Mouse (Mus musculus) activated CD4-positive, CD25-positive, alpha-beta regulatory T cell (primary cell): ENCODE measurements around the gene Crebl2. TPM values are rescaled to one million over a fixed set of nuclear protein-coding genes. Genes with fewer than 3 reads are reported as not detected.

Experiments used
- polyA plus RNA-seq, 2 experiments: library from polyadenylated mRNA; unstranded; fragments of 100-300 nt; shearing (Covaris generic); gene quantifications; one replicate each; pipeline ENCODE4 v1.2.1; 2017

Gene Crebl2
- 10 to 100 TPM; 21.5 to 23.4 TPM for polyA plus RNA-seq

DNA sequence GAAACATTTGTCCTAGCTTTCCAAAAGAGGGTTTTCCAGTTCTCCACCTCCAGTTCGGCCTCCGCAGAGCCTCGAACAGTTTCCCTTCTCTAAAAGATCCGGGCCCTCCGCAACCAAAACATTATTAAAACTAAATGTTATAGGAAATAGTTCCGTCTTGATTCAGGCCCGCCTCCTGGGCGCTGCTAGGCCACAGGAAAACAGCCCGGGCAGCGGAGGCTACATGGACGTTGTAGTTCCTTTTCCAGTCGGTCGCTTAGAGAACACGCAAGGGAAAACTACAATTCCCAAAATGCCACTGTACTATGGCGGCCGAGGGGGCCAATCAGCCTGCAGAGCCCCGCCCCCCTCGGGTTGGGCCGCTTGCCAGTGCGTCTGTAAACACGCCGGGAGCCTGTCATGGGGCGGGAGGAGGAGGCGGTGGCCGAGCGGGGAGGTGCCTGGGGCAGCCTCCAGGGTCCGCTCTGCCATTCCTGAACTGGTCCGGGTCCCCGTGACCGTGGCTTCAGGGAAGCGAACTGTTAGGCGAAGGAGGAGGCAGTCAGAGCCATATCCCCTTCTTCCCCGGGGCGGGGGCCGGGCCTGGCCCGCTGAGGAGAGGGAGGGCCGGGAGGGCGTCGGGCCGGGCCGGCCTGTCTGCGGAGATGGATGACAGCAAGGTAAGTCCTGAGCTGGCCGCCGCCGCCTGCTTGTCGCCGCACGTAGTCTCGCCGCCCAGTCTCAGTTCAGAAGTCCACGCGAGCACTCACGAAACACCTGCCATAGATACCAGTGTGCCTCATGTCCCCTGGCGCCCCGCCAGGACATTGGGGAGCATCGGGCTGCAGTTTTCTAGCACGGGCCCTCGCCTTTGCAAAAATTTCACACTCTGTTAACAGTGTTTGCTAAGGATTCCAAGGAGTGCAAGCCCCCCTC is at the start of gene Crebl2:
Crebl2 (plus strand) TSS at position 369 of the 915 bp plus-strand sequence.

DNA sequence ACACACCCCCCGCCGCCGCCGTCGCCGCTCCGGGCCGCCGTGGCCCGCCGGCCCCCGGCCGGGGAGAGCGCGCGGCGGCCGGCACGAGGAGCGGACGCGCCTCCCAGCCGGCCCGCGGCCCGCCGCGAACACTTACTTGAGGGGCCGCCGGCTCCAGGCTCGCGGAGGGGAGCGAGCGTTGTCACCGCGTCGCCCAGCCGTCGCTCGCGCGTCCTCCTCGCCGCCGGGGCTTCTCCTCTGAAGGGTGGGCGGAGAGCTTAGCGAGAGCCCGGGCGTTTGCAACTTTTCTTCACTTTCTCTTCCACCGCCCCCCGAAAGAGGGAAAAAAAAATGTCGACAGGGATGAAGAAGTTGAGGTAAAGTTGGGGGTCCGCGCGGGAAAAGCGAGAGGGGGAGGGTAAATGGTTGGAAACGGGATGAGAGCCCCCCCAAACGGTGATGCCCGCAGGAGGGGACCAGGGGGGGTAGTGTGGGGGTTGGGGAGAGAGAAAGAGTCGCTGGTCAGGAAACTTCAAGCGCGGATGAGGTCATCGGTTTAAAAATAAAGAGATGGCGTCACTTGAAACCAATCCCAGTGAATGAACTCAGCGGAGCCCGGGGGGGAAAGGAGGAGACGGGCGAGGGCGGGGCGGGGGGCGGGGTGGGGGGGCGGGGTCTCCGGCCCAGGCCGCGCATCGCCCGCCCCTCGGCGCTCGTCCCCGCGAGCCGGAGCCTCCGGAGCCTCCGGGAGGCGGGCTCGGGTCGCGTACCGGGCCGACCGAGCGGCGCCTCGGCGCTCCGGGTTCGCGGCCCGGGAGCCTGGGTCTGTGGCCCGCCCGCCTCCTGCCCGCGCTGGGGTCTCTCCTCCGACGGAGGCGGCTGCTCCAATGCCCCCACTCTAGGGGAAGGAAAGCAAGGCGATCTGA is 37.6 kb upstream of the Crebl2 start, which contains the start of gene Dusp16:
Dusp16 (minus strand) TSS at position 485 of the 905 bp plus-strand sequence.

DNA sequence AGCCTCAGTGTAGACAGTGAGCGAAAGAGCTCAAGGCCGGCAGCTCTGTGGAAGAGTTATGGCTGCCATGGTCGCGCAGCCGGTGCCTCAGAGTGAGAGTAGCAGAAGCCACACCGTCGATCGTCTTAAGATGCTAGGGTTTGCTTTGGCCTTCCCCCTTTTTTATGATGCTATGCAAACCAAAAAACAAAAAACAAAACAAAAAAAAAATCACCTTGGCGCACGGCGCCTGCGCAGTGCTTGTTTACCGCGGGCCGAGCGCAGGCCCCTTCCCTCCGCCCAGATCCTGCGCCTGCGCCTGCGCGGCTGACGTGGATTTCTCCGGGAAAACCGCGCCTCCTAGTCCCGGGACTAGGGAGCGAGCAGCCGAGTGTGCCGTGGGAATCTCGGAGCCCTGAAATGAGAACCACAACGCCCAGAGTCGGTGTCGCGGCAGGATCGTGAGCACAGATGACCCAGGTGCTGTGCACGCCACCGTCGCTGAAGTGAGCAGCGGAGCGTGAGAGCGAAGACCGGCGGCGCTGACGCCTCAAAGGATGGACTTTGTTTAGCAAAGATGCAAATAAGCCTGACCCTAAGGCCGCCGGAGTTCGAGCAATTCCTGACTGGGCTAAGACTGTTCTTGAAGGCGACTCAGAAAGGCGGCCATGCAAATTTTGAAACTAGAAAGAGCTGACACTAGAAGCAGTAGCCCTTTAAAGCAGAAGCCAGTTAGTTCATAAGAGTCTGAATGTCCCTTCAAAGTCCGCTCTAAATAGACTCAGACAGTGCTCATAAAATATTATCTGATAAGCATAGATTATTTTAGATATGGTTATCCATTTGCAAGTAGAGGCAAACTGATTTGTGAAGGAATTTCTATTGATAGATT is 68.4 kb downstream of the Crebl2 start, which contains the start of gene Gpr19:
Gpr19 (minus strand) TSS at position 484 of the 871 bp plus-strand sequence.

Other genes starting within 250 kb of the Crebl2 start
- 1 to 10 TPM; 3.3 to 4.5 TPM for gene Mansc1, start 197.7 kb upstream of the Crebl2 start, polyA plus RNA-seq
- 10 to 100 TPM; 27.9 to 36.5 TPM for gene Borcs5, start 190.6 kb upstream of the Crebl2 start, polyA plus RNA-seq
- 1 to 10 TPM; 1.4 to 2.6 TPM for gene Dusp16, start 37.5 kb upstream of the Crebl2 start, polyA plus RNA-seq
- gene Gpr19, start 68.4 kb downstream of the Crebl2 start, polyA plus RNA-seq, result 1 to 10 TPM; 5.8 to 8.1 TPM
- 10 to 100 TPM; 20.7 to 31.5 TPM for gene Cdkn1b, start 90.2 kb downstream of the Crebl2 start, polyA plus RNA-seq
- under 1 TPM; 0.21 to 0.41 TPM for gene Apold1, start 151.6 kb downstream of the Crebl2 start, polyA plus RNA-seq
- gene Ddx47, start 181.5 kb downstream of the Crebl2 start, polyA plus RNA-seq, result 100 to 1,000 TPM; 128 to 143 TPM
- 1 to 10 TPM in 1 of 2 experiments, under 1 TPM in 1; 0.36 to 1.2 TPM for gene Gprc5a, start 235.5 kb downstream of the Crebl2 start, polyA plus RNA-seq